Mouse (Mus musculus) ES-Bruce4 (cell line): ENCODE results near the gene Nccrp1.

ENCODE experiments used
- CTCF ChIP-seq: IDR thresholded peaks from one replicate; pipeline ENCODE4 v1.8.1; 2011; ENCODE audit warnings: low read depth, low read length
- EP300 ChIP-seq: IDR thresholded peaks from 2 replicates; pipeline ENCODE4 v1.6.1; 2011; ENCODE audit warnings: low read depth, low read length; ENCODE audit not compliant: insufficient read depth

DNA sequence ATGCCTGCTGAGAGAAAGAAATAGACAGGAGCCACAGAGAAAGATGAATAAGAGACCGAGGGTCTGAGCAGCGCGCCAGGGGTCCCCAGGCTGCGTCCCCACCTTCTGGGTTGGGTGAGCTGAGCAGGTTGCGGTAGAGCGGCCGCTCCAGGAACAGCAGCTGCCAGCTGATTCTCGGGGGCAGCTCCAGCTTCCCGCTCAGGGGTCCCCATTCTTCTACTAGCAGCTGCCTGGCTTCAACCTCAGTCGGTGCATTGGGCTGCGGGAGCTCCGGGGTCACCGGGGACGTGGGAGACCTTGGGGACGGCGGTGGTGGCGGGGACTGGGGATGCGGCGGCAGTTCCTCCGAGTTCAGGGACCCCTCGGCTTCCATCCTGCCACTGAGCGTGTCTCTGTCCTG, 405 bp downstream of the Nccrp1 start:
- TF ChIP-seq CTCF, result no peak
- no peak for TF ChIP-seq EP300
